Mouse (Mus musculus) megakaryocyte progenitor cell, adult 5-6 weeks (primary cell): ENCODE results near the gene Mrpl44. TPM values are rescaled to one million over a fixed set of nuclear protein-coding genes. Genes with fewer than 3 reads are reported as not detected.

Experiments
- total RNA-seq, 2 experiments: library from RNA; stranded (forward) in 1 of 2; stranded (reverse) in 1 of 2; fragments of 157-497, 149-512 nt in 1 of 2; fragments of 200-1000 nt in 1 of 2; gene quantifications; 2 replicates each; pipeline versions ENCODE4 v1.2.3 to v1.2.4; 2015 to 2017

Gene Mrpl44
- total RNA-seq, 2 experiments from 2014 or later, result 55.8 to 68.7 TPM

Other genes with a start within 250 kb of the Mrpl44 start
- 16.8 and 19.7 TPM in 2 replicates for gene Ap1s3, start 104.0 kb upstream of the Mrpl44 start, total RNA-seq (2015)
- 2.5 and 4.6 TPM in 2 replicates for gene Ap1s3, start 104.0 kb upstream of the Mrpl44 start, total RNA-seq (2017)
- 24.9 and 25.8 TPM in 2 replicates for gene Wdfy1, start 125 bp downstream of the Mrpl44 start, total RNA-seq (2015)
- 11.6 and 16.1 TPM in 2 replicates for gene Wdfy1, start 125 bp downstream of the Mrpl44 start, total RNA-seq (2017)
- gene Serpine2, start 85.2 kb downstream of the Mrpl44 start, total RNA-seq (2015), result 36.3 and 39.6 TPM in 2 replicates
- 30.8 and 37.8 TPM in 2 replicates for gene Serpine2, start 85.2 kb downstream of the Mrpl44 start, total RNA-seq (2017)